Comparison of ENCODE assay signal across 10 mouse cellular contexts in genomic region chr3:84852877-84853276, GRCm38 (mm10). TPM values are rescaled to one million over a fixed set of nuclear protein-coding genes. Genes with fewer than 3 reads are reported as not detected.
A peak's percentile ranks its signal among the peaks of the same experiment; 100 is the strongest.
DNase-seq lines count a peak whose midpoint lies in the region; ATAC-seq and TF ChIP-seq lines count a peak whose summit lies in the region.
"Had no signal": no experiment of that assay in that cellular context is flagged by ENCODE, and none has a peak within 500 bp of the region (broad histone marks: within the 10 kb centered on the region; RNA-seq: fewer than 3 reads in every experiment).

No protein-coding gene starts in this region.

- peak; percentile 20 for DNase-seq in adrenal gland, adult 2 months
- no peak for DNase-seq in adrenal gland, adult 18-20 months (ENCODE audit: low spot score in 2 of 2)
- peak; percentile 33 for DNase-seq in gastrocnemius, postnatal 25 days
- peak; percentile 70 for DNase-seq in lung, postnatal 25 days (ENCODE audit: low spot score)
- no peak for DNase-seq in embryo, embryonic 10 days (ENCODE audit: low spot score)
- DNase-seq in embryo, embryonic 11 days: no peak
- DNase-seq in layer of hippocampus, adult 9-10 months (ENCODE audit: low spot score): no peak
- DNase-seq: right cerebral cortex, postnatal 25 days had no signal

- H3K27ac ChIP-seq in intestine, postnatal 0 days (ENCODE audit: low read depth, low read length): peak overlapping the region; percentile 2; the same call in 1 of the 2 replicates

- no peak overlapping the region for H3K9ac ChIP-seq in intestine, postnatal 0 days (ENCODE audit: low read depth, low read length)

- H3K9me3 ChIP-seq in intestine, postnatal 0 days (ENCODE audit: control insufficient read depth): no peaks in the 10 kb centered on the region

- ATAC-seq in intestine, postnatal 0 days: peak; percentile 76

- H3K4me3 ChIP-seq in intestine, postnatal 0 days (ENCODE audit: low read depth, low read length): no peak overlapping the region

- H3K4me2 ChIP-seq in intestine, postnatal 0 days (replicated peaks; ENCODE audit: low read depth): peak overlapping the region; percentile 2; the same call in 1 of the 2 replicates
- H3K4me2 ChIP-seq: midbrain, embryonic 11.5 days had no signal

- WGBS in intestine, postnatal 0 days: 47% methylated on average over 7 of the region's 7 CpGs

- no peaks in the 10 kb centered on the region for H3K27me3 ChIP-seq in intestine, postnatal 0 days (replicated peaks; ENCODE audit: control insufficient read depth, insufficient read depth, low read length)

- H3K36me3 ChIP-seq in intestine, postnatal 0 days (ENCODE audit: control insufficient read depth, insufficient read depth): no peaks in the 10 kb centered on the region

- no peaks in the 10 kb centered on the region for H3K4me1 ChIP-seq in intestine, postnatal 0 days (replicated peaks; ENCODE audit: control insufficient read depth, insufficient read depth, low read length)

- no peak for TF ChIP-seq CTCF in intestine, postnatal 0 days (IDR thresholded peaks at IDR 0.05; ENCODE audit: low read depth)

RNA-seq across cellular contexts. Expression of gene Fbxw7, which starts 37.8 kb away (rescaled TPM):
- 10 to 100 TPM; 16.6 to 17.0 TPM for total RNA-seq in adrenal gland, adult 2 months (2021)
- polyA plus RNA-seq in adrenal gland, adult 2 months (2012; rRNA removed): 2.3 and 2.7 TPM in 2 replicates
- 10 to 100 TPM; 15.6 to 19.3 TPM for total RNA-seq in adrenal gland, adult 18-20 months (2021)
- total RNA-seq in gastrocnemius, postnatal 25 days (2021): 10 to 100 TPM; 15.1 to 20.5 TPM
- polyA plus RNA-seq in intestine, postnatal 0 days (2015; fragmentation: Nextera tagmentation; extraction: Ambion mirVana): 5.6 and 5.7 TPM in 2 replicates

Comparison
In these comparisons a context has a peak if more than half of its experiments do, and no peak if none do; other contexts are left out.
1. DNase-seq: peak in adrenal gland, adult 2 months (single experiment), gastrocnemius, postnatal 25 days (single experiment) and lung, postnatal 25 days (single experiment); none in adrenal gland, adult 18-20 months (0 of 2), embryo, embryonic 10 days (single experiment), embryo, embryonic 11 days (single experiment) and layer of hippocampus, adult 9-10 months (single experiment).